Comparison of ENCODE assay signal across 8 mouse cellular contexts in the genomic region with DNA sequence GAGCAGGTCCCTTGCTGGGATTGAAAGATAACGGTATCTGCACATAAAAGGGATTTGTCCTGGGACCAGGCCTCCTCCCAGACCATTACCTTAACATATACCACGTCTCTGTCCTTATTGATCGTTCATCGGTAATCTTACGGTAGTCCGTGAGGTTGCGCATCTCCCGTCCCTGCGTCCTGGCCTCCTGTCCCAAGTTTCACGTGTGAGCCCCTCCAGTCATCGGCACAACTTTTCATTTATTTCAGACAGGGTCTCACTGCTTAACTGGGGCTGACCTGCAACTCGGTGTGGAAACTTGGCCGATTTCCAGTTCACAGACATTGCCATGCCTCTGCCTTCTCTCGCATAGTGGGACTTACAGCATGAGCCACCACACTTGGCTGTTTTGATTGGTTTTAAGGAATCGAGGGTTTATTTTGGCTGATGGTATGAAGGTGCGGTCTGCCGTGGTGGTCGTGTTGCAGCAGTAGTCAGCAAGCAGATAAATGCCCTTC. TPM values are rescaled to one million over a fixed set of nuclear protein-coding genes. Genes with fewer than 3 reads are reported as not detected.
DNase-seq lines count a peak whose midpoint lies in the region; ATAC-seq and TF ChIP-seq lines count a peak whose summit lies in the region.

No protein-coding gene starts in this region.

- ATAC-seq in lung, embryonic 14.5 days (ENCODE audit: insufficient read depth) = no peak
- ATAC-seq in embryonic facial prominence, embryonic 11.5 days (replicated peaks; ENCODE audit: insufficient number of reproducible peaks, low FRiP score, low TSS enrichment, low read depth) = no peak
- ATAC-seq in intestine, postnatal 0 days = no peak
- ATAC-seq in neural tube, embryonic 15.5 days (ENCODE audit: low FRiP score) = no peak

- peak overlapping the region; percentile 99 for H3K9ac ChIP-seq in lung, embryonic 14.5 days
- peak overlapping the region; percentile 94 for H3K9ac ChIP-seq in embryonic facial prominence, embryonic 11.5 days (replicated peaks; ENCODE audit: low read length)
- H3K9ac ChIP-seq in intestine, postnatal 0 days (ENCODE audit: low read depth, low read length) = peak overlapping the region; percentile 97
- H3K9ac ChIP-seq in neural tube, embryonic 15.5 days (replicated peaks) = peak overlapping the region; percentile 86

- 1% methylated on average over 18 of the region's 18 CpGs for WGBS in lung, embryonic 14.5 days
- WGBS in embryonic facial prominence, embryonic 11.5 days = 4% methylated on average over 18 of the region's 18 CpGs
- under 1% methylated on average over 18 of the region's 18 CpGs for WGBS in intestine, postnatal 0 days
- WGBS in neural tube, embryonic 15.5 days = 2% methylated on average over 18 of the region's 18 CpGs

- H3K9me3 ChIP-seq in lung, embryonic 14.5 days (ENCODE audit: low read depth, low read length) = no peaks in the 10 kb centered on the region
- no peaks in the 10 kb centered on the region for H3K9me3 ChIP-seq in embryonic facial prominence, embryonic 11.5 days (replicated peaks; ENCODE audit: control insufficient read depth, low read length)
- H3K9me3 ChIP-seq in intestine, postnatal 0 days (ENCODE audit: control insufficient read depth) = no peaks in the 10 kb centered on the region
- H3K9me3 ChIP-seq in neural tube, embryonic 15.5 days (replicated peaks) = no peaks in the 10 kb centered on the region

- H3K4me1 ChIP-seq in lung, embryonic 14.5 days (ENCODE audit: insufficient read depth) = peaks cover 12% of the 10 kb centered on the region; the same call in 1 of the 2 replicates
- H3K4me1 ChIP-seq in embryonic facial prominence, embryonic 11.5 days (ENCODE audit: control insufficient read depth, insufficient read depth, low read length) = no peaks in the 10 kb centered on the region
- no peaks in the 10 kb centered on the region for H3K4me1 ChIP-seq in intestine, postnatal 0 days (replicated peaks; ENCODE audit: control insufficient read depth, insufficient read depth, low read length)
- H3K4me1 ChIP-seq in neural tube, embryonic 15.5 days = peaks cover 40% of the 10 kb centered on the region

- H3K36me3 ChIP-seq in lung, embryonic 14.5 days (ENCODE audit: insufficient read depth) = peaks cover 62% of the 10 kb centered on the region
- H3K36me3 ChIP-seq in embryonic facial prominence, embryonic 11.5 days (replicated peaks; ENCODE audit: control insufficient read depth, insufficient read depth, low read depth, low read length) = peaks cover 16% of the 10 kb centered on the region
- peaks cover 47% of the 10 kb centered on the region for H3K36me3 ChIP-seq in intestine, postnatal 0 days (ENCODE audit: control insufficient read depth, insufficient read depth)
- peaks cover 57% of the 10 kb centered on the region for H3K36me3 ChIP-seq in neural tube, embryonic 15.5 days

- peak; percentile 57 for DNase-seq in lung, embryonic 14.5 days
- no peak for DNase-seq in lung, adult 18-20 months
- no peak for DNase-seq in embryonic facial prominence, embryonic 11.5 days (ENCODE audit: low spot score)
- no peak for DNase-seq in thymus, postnatal 14 days
- no peak for DNase-seq in gastrocnemius, adult 18-20 months (ENCODE audit: low spot score)
- no peak for DNase-seq in lung, postnatal 4 days

- peak overlapping the region; percentile 93 for H3K4me3 ChIP-seq in lung, embryonic 14.5 days (ENCODE audit: low read depth, low read length)
- peak overlapping the region; percentile 87 for H3K4me3 ChIP-seq in embryonic facial prominence, embryonic 11.5 days (ENCODE audit: low read depth, low read length)
- peak overlapping the region; percentile 81 for H3K4me3 ChIP-seq in intestine, postnatal 0 days (ENCODE audit: low read depth, low read length)
- peak overlapping the region; percentile 94 for H3K4me3 ChIP-seq in neural tube, embryonic 15.5 days (replicated peaks)

- peak overlapping the region; percentile 84 for H3K4me2 ChIP-seq in lung, embryonic 14.5 days
- peak overlapping the region; percentile 81 for H3K4me2 ChIP-seq in embryonic facial prominence, embryonic 11.5 days (ENCODE audit: low read depth, low read length)
- peak overlapping the region; percentile 90 for H3K4me2 ChIP-seq in intestine, postnatal 0 days (replicated peaks; ENCODE audit: low read depth)
- H3K4me2 ChIP-seq in neural tube, embryonic 15.5 days = peak overlapping the region; percentile 94

- TF ChIP-seq CTCF in lung, embryonic 14.5 days (IDR thresholded peaks at IDR 0.05; ENCODE audit: low read depth) = no peak
- no peak for TF ChIP-seq CTCF in intestine, postnatal 0 days (IDR thresholded peaks at IDR 0.05; ENCODE audit: low read depth)

- no peaks in the 10 kb centered on the region for H3K27me3 ChIP-seq in lung, embryonic 14.5 days (ENCODE audit: insufficient read depth, low read length)
- no peaks in the 10 kb centered on the region for H3K27me3 ChIP-seq in embryonic facial prominence, embryonic 11.5 days (ENCODE audit: control insufficient read depth, insufficient read depth, low read length)
- no peaks in the 10 kb centered on the region for H3K27me3 ChIP-seq in intestine, postnatal 0 days (replicated peaks; ENCODE audit: control insufficient read depth, insufficient read depth, low read length)
- H3K27me3 ChIP-seq in neural tube, embryonic 15.5 days (replicated peaks) = no peaks in the 10 kb centered on the region

- peak overlapping the region; percentile 97 for H3K27ac ChIP-seq in lung, embryonic 14.5 days (ENCODE audit: low read depth)
- peak overlapping the region; percentile 96 for H3K27ac ChIP-seq in embryonic facial prominence, embryonic 11.5 days (replicated peaks; ENCODE audit: low read depth, low read length)
- H3K27ac ChIP-seq in intestine, postnatal 0 days (ENCODE audit: low read depth, low read length) = peak overlapping the region; percentile 99
- H3K27ac ChIP-seq in neural tube, embryonic 15.5 days (replicated peaks) = peak overlapping the region; percentile 98

RNA-seq across cellular contexts. Expression of gene Plekhj1, which starts 0.7 kb away (rescaled TPM):
- polyA plus RNA-seq in lung, embryonic 14.5 days (2014; fragmentation: Nextera tagmentation; extraction: Ambion mirVana) = 113 and 121 TPM in 2 replicates
- 119 and 137 TPM in 2 replicates for polyA plus RNA-seq in embryonic facial prominence, embryonic 11.5 days (2014; fragmentation: Nextera tagmentation; extraction: Ambion mirVana)
- 60.9 and 61.8 TPM in 2 replicates for polyA plus RNA-seq in intestine, postnatal 0 days (2015; fragmentation: Nextera tagmentation; extraction: Ambion mirVana)
- polyA plus RNA-seq in neural tube, embryonic 15.5 days (2015; fragmentation: Nextera tagmentation; extraction: Ambion mirVana) = 135 and 146 TPM in 2 replicates
- total RNA-seq in gastrocnemius, adult 18-20 months (2021) = 10 to 100 TPM; 24.3 to 25.8 TPM

RNA-seq across cellular contexts. Expression of gene Sf3a2, which starts 1.1 kb away (rescaled TPM):
- 97.2 and 98.4 TPM in 2 replicates for polyA plus RNA-seq in lung, embryonic 14.5 days (2014; fragmentation: Nextera tagmentation; extraction: Ambion mirVana)
- 92.6 and 93.9 TPM in 2 replicates for polyA plus RNA-seq in embryonic facial prominence, embryonic 11.5 days (2014; fragmentation: Nextera tagmentation; extraction: Ambion mirVana)
- polyA plus RNA-seq in intestine, postnatal 0 days (2015; fragmentation: Nextera tagmentation; extraction: Ambion mirVana) = 35.5 and 39.0 TPM in 2 replicates
- polyA plus RNA-seq in neural tube, embryonic 15.5 days (2015; fragmentation: Nextera tagmentation; extraction: Ambion mirVana) = 53.3 and 59.8 TPM in 2 replicates
- 10 to 100 TPM; 27.3 to 27.6 TPM for total RNA-seq in gastrocnemius, adult 18-20 months (2021)

RNA-seq across cellular contexts. Expression of gene Amh, which starts 5.9 kb away (rescaled TPM):
- 0.11 and 0.14 TPM in 2 replicates for polyA plus RNA-seq in lung, embryonic 14.5 days (2014; fragmentation: Nextera tagmentation; extraction: Ambion mirVana)
- polyA plus RNA-seq in embryonic facial prominence, embryonic 11.5 days (2014; fragmentation: Nextera tagmentation; extraction: Ambion mirVana) = not detected in 2 replicates
- not detected in 2 replicates for polyA plus RNA-seq in intestine, postnatal 0 days (2015; fragmentation: Nextera tagmentation; extraction: Ambion mirVana)
- polyA plus RNA-seq in neural tube, embryonic 15.5 days (2015; fragmentation: Nextera tagmentation; extraction: Ambion mirVana) = not detected in 2 replicates
- total RNA-seq in gastrocnemius, adult 18-20 months (2021) = under 1 TPM; 0.31 to 0.32 TPM

RNA-seq across cellular contexts. Expression of gene Jsrp1, which starts 14.2 kb away (rescaled TPM):
- 0.93 and 0.97 TPM in 2 replicates for polyA plus RNA-seq in lung, embryonic 14.5 days (2014; fragmentation: Nextera tagmentation; extraction: Ambion mirVana)
- polyA plus RNA-seq in embryonic facial prominence, embryonic 11.5 days (2014; fragmentation: Nextera tagmentation; extraction: Ambion mirVana) = 0.60 and 1.2 TPM in 2 replicates
- 0.35 and 0.42 TPM in 2 replicates for polyA plus RNA-seq in intestine, postnatal 0 days (2015; fragmentation: Nextera tagmentation; extraction: Ambion mirVana)
- polyA plus RNA-seq in neural tube, embryonic 15.5 days (2015; fragmentation: Nextera tagmentation; extraction: Ambion mirVana) = 1.2 and 2.5 TPM in 2 replicates
- 100 to 1,000 TPM; 448 to 461 TPM for total RNA-seq in gastrocnemius, adult 18-20 months (2021)

RNA-seq across cellular contexts. Expression of gene Oaz1, which starts 27.3 kb away (rescaled TPM):
- polyA plus RNA-seq in lung, embryonic 14.5 days (2014; fragmentation: Nextera tagmentation; extraction: Ambion mirVana) = 1,866 and 1,984 TPM in 2 replicates
- 1,818 and 1,942 TPM in 2 replicates for polyA plus RNA-seq in embryonic facial prominence, embryonic 11.5 days (2014; fragmentation: Nextera tagmentation; extraction: Ambion mirVana)
- 1,008 and 1,019 TPM in 2 replicates for polyA plus RNA-seq in intestine, postnatal 0 days (2015; fragmentation: Nextera tagmentation; extraction: Ambion mirVana)
- 1,221 and 1,325 TPM in 2 replicates for polyA plus RNA-seq in neural tube, embryonic 15.5 days (2015; fragmentation: Nextera tagmentation; extraction: Ambion mirVana)
- total RNA-seq in gastrocnemius, adult 18-20 months (2021) = 100 to 1,000 TPM; 698 to 770 TPM
